Mouse (Mus musculus): Measurements from ENCODE around the gene Otos. TPM values are rescaled to one million over a fixed set of nuclear protein-coding genes. Genes with fewer than 3 reads are reported as not detected.

The Otos gene
- polyA plus RNA-seq, 1 experiment = 0.14 TPM

- DNase-seq (ENCODE audit: low read depth) = no peak
- no peak for TF ChIP-seq POLR2A (IDR thresholded peaks at IDR 0.05; ENCODE audit: borderline replicate concordance, extremely low read depth, insufficient read depth, insufficient read length, poor library complexity, severe bottlenecking)
- TF ChIP-seq CTCF (IDR thresholded peaks at IDR 0.05; ENCODE audit: borderline replicate concordance, extremely low read depth, insufficient read depth, insufficient read length) = no peak
Observed at GRCm38 (mm10) chr1:92634569-92634968, 14.1 kb downstream of the Otos start.

DNA sequence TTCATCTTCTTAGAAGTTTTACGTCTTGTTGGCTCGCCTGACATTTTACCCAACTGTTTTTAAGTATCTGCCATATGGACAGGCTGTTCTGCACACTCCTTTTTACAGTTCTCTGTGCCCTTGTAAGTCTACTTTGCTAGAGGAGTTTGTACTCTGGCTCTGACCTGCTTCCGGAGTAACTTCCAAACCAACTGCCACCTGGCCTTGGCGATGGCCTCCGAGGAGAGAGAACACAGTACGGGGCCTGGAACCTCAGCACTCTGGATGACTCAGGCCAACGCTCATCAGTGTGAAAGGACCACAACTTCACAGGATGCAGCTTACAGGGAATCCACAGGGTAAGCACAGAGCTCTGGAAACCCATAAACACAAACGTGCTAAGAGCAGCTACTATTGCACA lies 14.9 kb downstream of the Otos start:
- TF ChIP-seq CTCF (IDR thresholded peaks at IDR 0.05; ENCODE audit: borderline replicate concordance, extremely low read depth, insufficient read depth, insufficient read length) = no peak
- no peak for TF ChIP-seq POLR2A (IDR thresholded peaks at IDR 0.05; ENCODE audit: borderline replicate concordance, extremely low read depth, insufficient read depth, insufficient read length, poor library complexity, severe bottlenecking)
- DNase-seq (ENCODE audit: low read depth) = no peak

DNA sequence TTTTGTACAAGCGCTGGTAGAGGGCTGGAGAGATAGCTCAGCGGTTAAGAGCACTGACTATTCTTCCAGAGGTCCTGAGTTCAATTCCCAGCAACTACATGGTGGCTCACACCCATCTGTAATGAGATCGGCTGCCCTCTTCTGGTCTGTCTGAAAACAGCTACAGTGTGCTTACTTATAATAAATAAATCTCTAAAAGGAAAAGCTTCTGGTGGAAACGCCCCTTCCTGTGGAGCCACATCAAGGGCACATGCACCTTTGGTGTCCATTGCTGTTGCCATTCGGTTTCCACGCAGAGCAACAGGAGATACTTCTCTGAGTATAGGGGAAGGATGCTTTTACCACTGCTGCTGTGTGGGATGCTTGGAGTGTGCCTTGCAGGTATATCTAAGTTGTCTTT lies 15.7 kb downstream of the Otos start:
- DNase-seq (ENCODE audit: low read depth) = no peak
- TF ChIP-seq CTCF (IDR thresholded peaks at IDR 0.05; ENCODE audit: borderline replicate concordance, extremely low read depth, insufficient read depth, insufficient read length) = no peak
- TF ChIP-seq POLR2A (IDR thresholded peaks at IDR 0.05; ENCODE audit: borderline replicate concordance, extremely low read depth, insufficient read depth, insufficient read length, poor library complexity, severe bottlenecking) = no peak

DNA sequence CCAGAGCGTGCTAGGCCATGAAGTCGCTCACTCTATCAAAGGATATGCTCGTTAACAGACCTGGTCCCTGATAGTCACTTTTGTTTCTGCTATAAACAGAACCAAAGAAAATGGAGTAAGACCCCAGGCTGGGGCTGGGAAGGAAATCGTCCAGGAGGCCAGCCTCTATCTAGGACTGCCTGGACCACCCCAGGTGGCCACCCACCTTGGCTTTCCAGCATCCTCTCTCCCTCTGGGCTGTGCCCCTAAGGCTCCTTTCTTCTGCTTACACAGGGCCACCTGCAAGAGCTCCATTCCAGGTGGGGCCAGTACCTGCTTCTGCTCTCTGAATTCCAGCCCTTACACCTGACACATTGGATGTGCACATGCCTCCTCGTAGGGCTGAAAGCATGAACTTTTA lies 16.4 kb downstream of the Otos start:
- TF ChIP-seq CTCF (IDR thresholded peaks at IDR 0.05; ENCODE audit: borderline replicate concordance, extremely low read depth, insufficient read depth, insufficient read length) (no peak), POLR2A (IDR thresholded peaks at IDR 0.05; ENCODE audit: borderline replicate concordance, extremely low read depth, insufficient read depth, insufficient read length, poor library complexity, severe bottlenecking) (no peak)

DNA sequence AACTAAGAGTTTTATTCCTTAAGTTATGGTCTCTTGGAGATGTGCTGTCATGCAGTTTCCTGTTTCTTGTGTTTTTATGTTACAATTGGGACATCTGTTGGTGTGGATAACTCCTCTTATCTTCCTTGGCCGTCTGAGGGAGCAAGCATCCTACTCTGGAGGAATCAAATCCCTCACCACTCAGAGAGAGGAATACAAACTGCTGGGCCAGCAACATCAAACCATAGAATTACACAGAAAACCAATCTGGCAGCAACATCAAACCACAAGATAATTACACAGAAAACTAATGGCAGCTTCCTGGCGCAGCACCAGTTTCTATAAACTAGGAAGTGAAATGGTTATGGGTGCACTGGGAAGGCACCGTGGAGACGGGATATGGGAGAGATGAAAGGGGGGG lies 20.4 kb downstream of the Otos start:
- TF ChIP-seq POLR2A (IDR thresholded peaks at IDR 0.05; ENCODE audit: borderline replicate concordance, extremely low read depth, insufficient read depth, insufficient read length, poor library complexity, severe bottlenecking) (no peak), CTCF (IDR thresholded peaks at IDR 0.05; ENCODE audit: borderline replicate concordance, extremely low read depth, insufficient read depth, insufficient read length) (no peak)
- peak; percentile 17 for DNase-seq (ENCODE audit: low read depth)

More for the DNA sequence above, 16.4 kb downstream of the Otos start:
- no peak for DNase-seq (ENCODE audit: low read depth)

GRCm38 (mm10) chr1:92618360-92618759 lies 30.3 kb downstream of the Otos start:
- TF ChIP-seq POLR2A (IDR thresholded peaks at IDR 0.05; ENCODE audit: borderline replicate concordance, extremely low read depth, insufficient read depth, insufficient read length, poor library complexity, severe bottlenecking) (no peak), CTCF (IDR thresholded peaks at IDR 0.05; ENCODE audit: borderline replicate concordance, extremely low read depth, insufficient read depth, insufficient read length) (no peak)
- no peak for DNase-seq (ENCODE audit: low read depth)

GRCm38 (mm10) chr1:92617488-92617887 lies 31.2 kb downstream of the Otos start, which contains the start of gene Olfr12:
Olfr12 (plus strand) TSS chr1:92617788.
- no peak for DNase-seq (ENCODE audit: low read depth)
- TF ChIP-seq CTCF (IDR thresholded peaks at IDR 0.05; ENCODE audit: borderline replicate concordance, extremely low read depth, insufficient read depth, insufficient read length) = no peak
- TF ChIP-seq POLR2A (IDR thresholded peaks at IDR 0.05; ENCODE audit: borderline replicate concordance, extremely low read depth, insufficient read depth, insufficient read length, poor library complexity, severe bottlenecking) = no peak

- no peak for TF ChIP-seq CTCF (IDR thresholded peaks at IDR 0.05; ENCODE audit: borderline replicate concordance, extremely low read depth, insufficient read depth, insufficient read length)
- no peak for TF ChIP-seq POLR2A (IDR thresholded peaks at IDR 0.05; ENCODE audit: borderline replicate concordance, extremely low read depth, insufficient read depth, insufficient read length, poor library complexity, severe bottlenecking)
- DNase-seq (ENCODE audit: low read depth) = no peak
Observed at GRCm38 (mm10) chr1:92616046-92616445, 32.6 kb downstream of the Otos start.

- DNase-seq (ENCODE audit: low read depth) = peak; percentile 75
Observed at GRCm38 (mm10) chr1:92614516-92614915, 34.1 kb downstream of the Otos start.

DNA sequence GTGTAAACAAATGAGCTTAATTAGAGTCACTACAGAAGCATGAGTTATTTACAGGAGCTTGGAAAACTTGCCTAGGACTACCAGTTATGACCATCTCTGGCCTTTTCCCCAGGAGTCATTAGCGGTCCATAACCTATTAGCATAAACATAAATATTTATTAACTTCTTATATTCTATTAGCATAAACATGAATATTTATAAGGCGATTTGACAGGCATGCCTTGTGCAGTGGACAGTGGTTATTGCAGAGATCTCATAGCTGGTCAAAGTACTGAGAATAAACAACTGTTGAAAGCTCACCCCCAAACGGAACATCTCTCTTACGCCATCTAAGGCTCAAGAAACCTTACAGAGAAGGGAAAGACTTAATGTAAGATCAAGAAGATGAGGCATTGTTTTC lies 35.5 kb downstream of the Otos start:
- DNase-seq (ENCODE audit: low read depth) = no peak
- TF ChIP-seq CTCF (IDR thresholded peaks at IDR 0.05; ENCODE audit: borderline replicate concordance, extremely low read depth, insufficient read depth, insufficient read length) (no peak), POLR2A (IDR thresholded peaks at IDR 0.05; ENCODE audit: borderline replicate concordance, extremely low read depth, insufficient read depth, insufficient read length, poor library complexity, severe bottlenecking) (no peak)

More at GRCm38 (mm10) chr1:92614516-92614915, 34.1 kb downstream of the Otos start:
- no peak for TF ChIP-seq POLR2A (IDR thresholded peaks at IDR 0.05; ENCODE audit: borderline replicate concordance, extremely low read depth, insufficient read depth, insufficient read length, poor library complexity, severe bottlenecking)
- TF ChIP-seq CTCF (IDR thresholded peaks at IDR 0.05; ENCODE audit: borderline replicate concordance, extremely low read depth, insufficient read depth, insufficient read length) = peak; percentile 49; the same call in 1 of the 2 replicates

- DNase-seq (ENCODE audit: low read depth) = peak; percentile 73
- TF ChIP-seq POLR2A (IDR thresholded peaks at IDR 0.05; ENCODE audit: borderline replicate concordance, extremely low read depth, insufficient read depth, insufficient read length, poor library complexity, severe bottlenecking) = no peak
- TF ChIP-seq CTCF (IDR thresholded peaks at IDR 0.05; ENCODE audit: borderline replicate concordance, extremely low read depth, insufficient read depth, insufficient read length) = peak; percentile 78; the same call in 1 of the 2 replicates
Observed at GRCm38 (mm10) chr1:92611008-92611407, 37.6 kb downstream of the Otos start.

DNA sequence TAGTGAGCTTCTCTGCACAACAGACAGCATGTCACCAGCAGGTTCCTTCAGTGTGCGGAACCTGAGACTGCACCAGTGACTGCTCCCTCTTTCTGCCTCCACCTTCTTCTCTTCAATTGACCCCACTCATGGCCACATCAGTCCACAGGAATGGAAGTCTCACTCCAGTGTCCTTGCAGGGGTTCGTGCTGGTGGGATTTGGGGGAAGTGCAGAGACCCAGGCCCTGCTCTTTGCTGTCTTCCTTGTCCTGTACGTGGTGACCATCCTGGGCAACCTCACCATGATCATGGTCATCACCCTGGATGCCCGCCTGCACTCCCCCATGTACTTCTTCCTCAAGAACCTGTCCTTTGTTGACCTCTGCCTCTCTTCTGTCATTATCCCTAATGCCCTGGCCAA lies 40.9 kb downstream of the Otos start:
- DNase-seq (ENCODE audit: low read depth) = no peak
- TF ChIP-seq POLR2A (IDR thresholded peaks at IDR 0.05; ENCODE audit: borderline replicate concordance, extremely low read depth, insufficient read depth, insufficient read length, poor library complexity, severe bottlenecking) = no peak
- no peak for TF ChIP-seq CTCF (IDR thresholded peaks at IDR 0.05; ENCODE audit: borderline replicate concordance, extremely low read depth, insufficient read depth, insufficient read length)
